Mouse (Mus musculus): ENCODE results near the gene Copg1.

DNA sequence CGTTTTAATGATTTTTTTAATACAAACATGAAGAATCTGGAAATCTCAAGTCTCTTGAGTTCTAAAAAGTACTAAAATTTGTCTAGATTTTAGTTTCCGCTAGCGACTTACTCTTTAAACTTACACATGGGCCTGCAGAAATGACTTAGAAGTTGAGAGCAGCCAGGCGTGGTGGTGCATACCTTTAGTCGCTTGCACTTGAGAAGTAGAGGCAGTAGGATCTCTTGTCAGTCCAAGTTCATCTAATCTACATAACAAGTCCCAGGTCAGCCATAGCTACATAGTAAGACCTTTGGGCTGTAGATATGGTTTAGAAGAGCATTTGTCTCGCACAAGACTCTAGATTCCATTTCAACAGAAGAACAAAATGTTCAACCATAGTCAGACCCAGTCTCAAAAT is 35.7 kb upstream of the Copg1 start:
- TF ChIP-seq POLR2A (IDR thresholded peaks at IDR 0.05; ENCODE audit: insufficient read depth, low read length) (no peak), EP300 (IDR thresholded peaks at IDR 0.05; ENCODE audit: insufficient read depth, low read depth, low read length) (no peak)

Measured in ES-Bruce4 (cell line).